Comparison of ENCODE assay signal across 23 mouse cellular contexts in genomic region chr3:101704326-101704725, GRCm38 (mm10).
"Had no signal": no experiment of that assay in that cellular context is flagged by ENCODE, and none has a peak within 500 bp of the region (broad histone marks: within the 10 kb centered on the region; RNA-seq: fewer than 3 reads in every experiment).

No protein-coding gene starts in this region.

- H3K4me1 ChIP-seq: liver, embryonic 12.5 days had no signal

- H3K27me3 ChIP-seq: limb, embryonic 13.5 days; liver, embryonic 12.5 days; liver, embryonic 15.5 days; lung, embryonic 15.5 days; neural tube, embryonic 12.5 days; neural tube, embryonic 15.5 days had no signal

- H3K4me3 ChIP-seq: layer of hippocampus, adult 2 months; limb, embryonic 10.5 days; limb, embryonic 13.5 days; liver, embryonic 12.5 days; liver, embryonic 15.5 days; lung, embryonic 15.5 days; megakaryocyte, embryonic 14.5 days; midbrain, embryonic 10.5 days; neural tube, embryonic 12.5 days; neural tube, embryonic 15.5 days had no signal

- H3K9me3 ChIP-seq: limb, embryonic 10.5 days; limb, embryonic 13.5 days; liver, embryonic 12.5 days; liver, embryonic 15.5 days; lung, embryonic 15.5 days; megakaryocyte, embryonic 14.5 days; midbrain, embryonic 10.5 days; neural tube, embryonic 12.5 days; neural tube, embryonic 15.5 days had no signal

- DNase-seq: kidney, postnatal 25 days; layer of hippocampus, adult 9-11 months; liver; lung, adult 18-20 months; lung, postnatal 36 days; midbrain, embryonic 14.5 days; right cerebral cortex, adult 18-20 months; right cerebral cortex, postnatal 14 days; right cerebral cortex, postnatal 4 days; thymus, adult 2 months; thymus, postnatal 14 days; thymus, postnatal 4 days had no signal

- ATAC-seq: liver, embryonic 12.5 days had no signal

- H3K36me3 ChIP-seq: limb, embryonic 10.5 days; limb, embryonic 13.5 days; liver, embryonic 12.5 days; liver, embryonic 15.5 days; lung, embryonic 15.5 days; midbrain, embryonic 10.5 days; neural tube, embryonic 12.5 days; neural tube, embryonic 15.5 days had no signal

- H3K27ac ChIP-seq: layer of hippocampus, adult 2 months; limb, embryonic 10.5 days; limb, embryonic 13.5 days; liver, embryonic 12.5 days; liver, embryonic 15.5 days; lung, embryonic 15.5 days; midbrain, embryonic 10.5 days; neural tube, embryonic 12.5 days; neural tube, embryonic 15.5 days; stomach, postnatal 0 days had no signal

- H3K4me2 ChIP-seq: limb, embryonic 13.5 days; liver, embryonic 12.5 days; liver, embryonic 15.5 days; lung, embryonic 15.5 days; neural tube, embryonic 12.5 days; neural tube, embryonic 15.5 days had no signal

- H3K9ac ChIP-seq: limb, embryonic 13.5 days; liver, embryonic 12.5 days; liver, embryonic 15.5 days; lung, embryonic 15.5 days; neural tube, embryonic 12.5 days; neural tube, embryonic 15.5 days had no signal
